Mouse (Mus musculus): Measurements from ENCODE around the gene Myh9.

DNA sequence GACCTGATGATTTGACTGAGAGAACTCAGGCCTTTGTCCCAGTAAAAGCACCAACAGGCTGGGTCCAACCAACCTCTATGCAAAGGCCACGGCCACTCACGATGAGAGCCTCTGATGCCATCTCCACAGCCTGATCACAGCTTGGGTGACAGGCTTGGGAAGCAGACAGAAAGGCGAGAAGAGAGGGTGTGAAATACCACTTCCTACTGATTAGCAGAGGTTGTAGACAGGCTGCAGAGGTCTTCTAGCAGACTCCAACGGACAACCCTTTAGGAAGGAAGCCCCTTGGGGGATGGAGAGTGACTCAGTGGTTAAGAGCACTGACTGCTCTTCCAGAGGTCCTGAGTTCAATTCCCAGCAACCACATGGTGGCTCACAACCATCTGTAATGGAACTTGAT, 40.8 kb downstream of the Myh9 start:
- TF ChIP-seq CTCF (IDR thresholded peaks at IDR 0.05; ENCODE audit: borderline replicate concordance, extremely low read depth, insufficient read depth, insufficient read length) (no peak), POLR2A (IDR thresholded peaks at IDR 0.05; ENCODE audit: borderline replicate concordance, extremely low read depth, insufficient read depth, insufficient read length, poor library complexity, severe bottlenecking) (no peak)

All from brain, embryonic 14.5 days (tissue).